Mouse (Mus musculus): ENCODE measurements around the gene Pidd1. TPM values are rescaled to one million over a fixed set of nuclear protein-coding genes. Genes with fewer than 3 reads are reported as not detected.

Pidd1 gene
- polyA plus RNA-seq, 1 experiment from 2014 or later, result 3.9 TPM

DNA sequence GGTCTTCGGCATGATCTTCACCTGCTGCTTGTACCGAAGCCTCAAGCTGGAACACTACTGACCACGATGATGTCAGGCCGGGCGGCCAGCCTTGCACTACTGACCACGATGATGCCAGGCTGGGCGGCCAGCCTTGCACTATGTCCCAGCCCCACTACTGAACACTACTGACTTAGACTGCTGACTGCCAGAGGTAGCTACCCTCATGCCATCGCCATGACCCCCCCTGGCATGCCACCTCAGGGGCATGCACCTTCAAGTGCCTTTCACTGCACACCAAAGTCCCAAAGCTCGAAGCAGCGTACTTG, 26.8 kb upstream of the Pidd1 start:
- H3K9ac ChIP-seq, result no peak overlapping the region
- H3K4me1 ChIP-seq (replicated peaks), result peaks cover 57% of the 10 kb centered on the region
- H3K9me3 ChIP-seq, result no peaks in the 10 kb centered on the region
- no peak overlapping the region for H3K4me2 ChIP-seq
- H3K27me3 ChIP-seq, result peaks cover 11% of the 10 kb centered on the region
- no peak overlapping the region for H3K4me3 ChIP-seq
- H3K36me3 ChIP-seq, result peaks cover 17% of the 10 kb centered on the region
- H3K27ac ChIP-seq (replicated peaks), result no peak overlapping the region
- no peak for ATAC-seq (ENCODE audit: low FRiP score, low read depth)
- 96% methylated on average over 10 of the region's 10 CpGs for WGBS

DNA sequence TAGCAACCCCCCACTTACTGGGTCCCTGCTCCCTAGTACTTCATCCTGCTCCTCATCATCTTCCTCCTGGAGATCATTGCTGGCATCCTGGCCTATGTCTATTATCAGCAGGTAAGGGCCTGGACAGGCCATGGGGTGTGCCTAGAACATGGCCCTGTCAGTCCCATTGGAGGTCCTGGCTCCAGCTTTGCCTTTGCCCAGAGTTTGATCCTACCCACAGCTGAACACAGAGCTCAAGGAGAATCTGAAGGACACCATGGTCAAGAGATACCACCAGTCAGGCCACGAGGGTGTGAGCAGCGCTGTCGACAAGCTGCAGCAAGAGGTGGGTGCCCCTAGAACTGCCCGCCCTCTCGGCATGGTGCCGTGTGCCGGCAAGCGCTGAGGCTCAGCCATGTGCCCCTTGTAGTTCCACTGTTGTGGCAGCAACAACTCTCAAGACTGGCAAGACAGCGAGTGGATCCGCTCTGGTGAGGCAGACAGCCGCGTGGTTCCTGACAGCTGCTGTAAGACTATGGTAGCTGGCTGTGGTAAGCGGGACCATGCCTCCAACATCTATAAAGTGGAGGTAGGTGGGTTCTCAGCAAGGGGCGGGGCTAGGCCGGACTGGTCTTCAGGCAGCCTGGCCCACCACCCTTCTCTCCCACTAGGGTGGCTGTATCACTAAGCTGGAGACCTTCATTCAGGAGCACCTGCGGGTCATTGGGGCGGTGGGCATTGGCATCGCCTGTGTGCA, 26.2 kb upstream of the Pidd1 start:
- Histone ChIP-seq H3K27ac (replicated peaks) (0 out of 2 replicates have a peak overlapping the region, but pooled peaks have one; percentile 85), H3K9ac (peak overlapping the region; percentile 73; the same call in 1 of the 2 replicates), H3K4me3 (no peak overlapping the region), H3K4me1 (replicated peaks) (peaks cover 55% of the 10 kb centered on the region), H3K9me3 (no peaks in the 10 kb centered on the region), H3K4me2 (peak overlapping the region; percentile 58), H3K27me3 (peaks cover 16% of the 10 kb centered on the region), H3K36me3 (peaks cover 17% of the 10 kb centered on the region)
- WGBS, result 88% methylated on average over 18 of the region's 18 CpGs
- no peak for ATAC-seq (ENCODE audit: low FRiP score, low read depth)

DNA sequence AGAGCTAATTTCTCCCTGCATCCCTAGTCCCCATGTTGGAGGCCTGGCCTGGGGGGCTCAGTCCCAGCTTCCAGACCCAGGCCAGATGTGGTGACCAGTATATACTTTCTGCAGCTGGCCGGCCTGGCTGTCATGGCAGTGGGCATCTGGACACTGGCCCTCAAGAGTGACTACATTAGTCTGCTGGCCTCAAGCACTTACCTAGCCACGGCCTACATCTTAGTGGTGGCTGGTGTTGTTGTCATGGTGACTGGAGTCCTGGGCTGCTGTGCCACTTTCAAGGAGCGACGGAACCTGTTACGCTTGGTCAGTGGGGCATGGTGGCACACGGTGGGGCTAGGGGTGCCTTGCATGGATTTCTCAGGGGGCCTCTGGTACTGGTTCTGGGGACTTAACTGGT, 25.5 kb upstream of the Pidd1 start:
- H3K36me3 ChIP-seq, result peaks cover 17% of the 10 kb centered on the region
- H3K27ac ChIP-seq (replicated peaks), result peak overlapping the region; percentile 85
- 72% methylated on average over 6 of the region's 6 CpGs for WGBS
- peak overlapping the region; percentile 58 for H3K4me2 ChIP-seq
- peaks cover 59% of the 10 kb centered on the region for H3K4me1 ChIP-seq (replicated peaks)
- H3K9me3 ChIP-seq, result no peaks in the 10 kb centered on the region
- peak overlapping the region; percentile 73 for H3K9ac ChIP-seq
- ATAC-seq (ENCODE audit: low FRiP score, low read depth), result no peak
- H3K4me3 ChIP-seq, result peak overlapping the region; percentile 66
- H3K27me3 ChIP-seq, result peaks cover 24% of the 10 kb centered on the region

DNA sequence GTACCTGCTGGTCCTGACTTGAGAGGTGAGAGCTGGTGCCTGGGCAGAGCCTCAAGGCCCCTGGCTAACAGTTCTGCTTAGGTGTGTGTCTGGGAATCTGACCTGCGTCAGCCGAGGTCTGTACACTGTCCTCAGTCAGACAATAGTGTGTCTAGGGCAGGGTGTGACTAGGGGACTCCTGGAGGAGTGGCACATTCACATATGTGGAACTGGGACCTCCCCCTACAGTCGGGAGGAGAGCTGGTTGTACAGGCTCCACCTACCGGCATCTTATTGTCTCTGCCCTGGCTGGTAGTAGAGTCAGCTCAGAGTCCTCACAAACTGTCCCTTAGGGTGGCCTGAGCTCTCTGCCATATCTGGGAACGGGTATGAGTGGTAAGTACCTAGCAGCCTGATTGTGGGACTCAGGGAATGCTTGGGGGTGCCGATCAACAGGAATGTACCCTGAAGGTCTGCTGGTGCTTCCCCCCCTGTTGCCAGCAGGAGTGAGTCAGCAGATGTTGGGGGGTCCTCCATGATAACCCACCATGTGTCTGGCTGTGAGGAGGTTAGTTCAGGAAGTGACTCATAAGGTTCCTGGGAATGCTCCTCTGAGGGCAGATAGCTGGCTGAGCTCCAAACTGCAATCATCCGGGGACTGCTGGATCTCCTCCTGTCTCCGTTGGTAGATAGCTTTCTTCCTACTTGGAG, 24.8 kb upstream of the Pidd1 start:
- peak overlapping the region; percentile 73 for H3K9ac ChIP-seq
- ATAC-seq (ENCODE audit: low FRiP score, low read depth), result peak; percentile 79
- peaks cover 17% of the 10 kb centered on the region for H3K36me3 ChIP-seq
- 10% methylated on average over 8 of the region's 8 CpGs for WGBS
- no peaks in the 10 kb centered on the region for H3K9me3 ChIP-seq
- H3K4me3 ChIP-seq, result peak overlapping the region; percentile 66
- H3K27me3 ChIP-seq, result peaks cover 30% of the 10 kb centered on the region
- peak overlapping the region; percentile 58 for H3K4me2 ChIP-seq
- peaks cover 52% of the 10 kb centered on the region for H3K4me1 ChIP-seq (replicated peaks)
- peak overlapping the region; percentile 85 for H3K27ac ChIP-seq (replicated peaks)

DNA sequence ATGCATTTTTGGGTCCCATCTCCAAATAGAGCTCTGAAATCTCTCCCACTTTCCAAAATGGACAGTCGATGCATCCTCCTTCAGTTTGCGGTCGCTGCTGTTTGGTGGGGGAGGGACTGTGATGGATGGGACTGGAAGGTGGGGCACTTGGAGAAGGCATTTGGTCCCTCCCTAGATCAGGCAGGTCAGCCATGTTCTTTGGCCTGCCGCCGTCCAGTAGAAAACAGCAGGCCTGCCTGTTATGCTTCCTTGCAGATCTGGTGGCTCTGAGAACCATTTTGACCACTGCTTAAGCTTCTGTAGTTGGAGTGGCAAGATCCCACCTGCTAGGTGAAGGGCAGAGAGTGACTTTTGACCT, 24.3 kb upstream of the Pidd1 start:
- Histone ChIP-seq H3K27me3 (peaks cover 36% of the 10 kb centered on the region), H3K4me3 (peak overlapping the region; percentile 66), H3K36me3 (peaks cover 17% of the 10 kb centered on the region), H3K4me1 (replicated peaks) (peaks cover 47% of the 10 kb centered on the region), H3K9ac (peak overlapping the region; percentile 73), H3K27ac (replicated peaks) (peak overlapping the region; percentile 85), H3K9me3 (no peaks in the 10 kb centered on the region), H3K4me2 (peak overlapping the region; percentile 58)
- ATAC-seq (ENCODE audit: low FRiP score, low read depth), result peak; percentile 16; the same call in 1 of the 2 replicates
- WGBS, result 18% methylated on average over 5 of the region's 5 CpGs

DNA sequence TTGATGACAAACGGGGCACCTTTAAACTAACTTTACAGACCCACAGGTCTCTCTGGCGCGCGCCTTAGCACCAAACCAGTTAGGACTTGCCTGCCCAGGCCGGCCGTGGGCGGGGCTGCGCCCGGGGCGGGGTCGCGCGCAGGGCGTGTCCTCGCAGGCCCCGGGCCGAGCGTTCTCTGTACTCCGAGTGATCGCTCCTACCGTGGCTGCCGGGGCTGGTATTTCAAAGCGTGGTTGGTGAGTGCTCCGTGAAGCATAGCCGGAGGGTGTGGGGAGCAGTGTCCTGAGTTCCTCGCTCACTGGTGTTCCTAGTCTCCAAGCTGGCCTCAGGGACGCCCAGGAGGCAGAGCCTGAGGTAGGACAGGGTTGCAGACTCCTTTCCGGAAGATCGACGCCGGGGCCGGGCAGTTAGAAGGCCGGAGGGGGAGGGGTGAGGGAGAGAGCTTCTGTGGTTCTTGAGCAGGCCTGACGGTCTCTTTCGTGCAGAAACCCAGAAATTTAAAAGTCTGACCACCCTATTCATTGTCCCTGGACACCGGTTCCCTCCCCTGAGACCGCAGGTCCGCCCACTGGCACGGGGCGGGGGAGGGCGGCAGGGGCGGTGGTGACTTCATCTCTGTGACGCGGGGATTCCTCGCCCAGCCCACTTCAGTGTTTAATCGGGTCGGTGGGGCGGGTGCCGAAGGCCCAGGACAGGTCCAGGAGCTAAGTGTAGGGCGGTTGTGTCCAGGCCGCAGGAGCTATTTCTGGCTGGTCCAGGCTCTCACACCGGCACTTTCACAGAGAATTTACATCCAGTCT, 23.6 kb upstream of the Pidd1 start, which contains the start of gene Cd151:
Cd151 (plus strand) TSS at position 163 of the 801 bp plus-strand sequence.
- under 1% methylated on average over 52 of the region's 52 CpGs for WGBS

DNA sequence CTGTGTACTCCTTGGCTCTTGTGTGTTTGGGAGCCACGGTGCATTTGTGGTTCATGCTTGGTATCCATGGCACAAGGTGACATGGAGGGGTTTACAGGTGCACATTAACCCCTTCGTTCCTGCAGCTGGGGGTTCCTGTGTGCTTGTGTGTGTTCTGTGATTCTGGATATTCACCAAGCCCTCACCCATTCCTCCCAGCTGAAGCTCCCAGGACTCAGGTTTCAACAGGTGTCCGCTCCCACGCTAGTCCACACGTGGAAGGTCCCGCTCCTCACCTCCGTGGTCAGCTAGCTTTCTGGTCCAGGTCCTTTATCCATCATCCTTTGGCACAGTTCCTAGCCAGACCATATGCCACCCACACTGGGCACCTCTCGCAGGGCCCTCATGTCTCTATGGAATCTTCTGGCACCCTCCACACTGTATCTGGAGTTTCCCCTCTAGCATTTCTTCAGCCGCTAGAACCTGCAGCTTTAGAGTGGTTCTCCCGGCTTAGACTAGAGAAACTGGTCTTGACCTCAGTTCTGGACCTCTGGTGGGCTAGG, 22.9 kb upstream of the Pidd1 start:
- Histone ChIP-seq H3K27me3 (peaks cover 49% of the 10 kb centered on the region), H3K4me2 (peak overlapping the region; percentile 58), H3K4me3 (peak overlapping the region; percentile 66), H3K36me3 (peaks cover 8% of the 10 kb centered on the region; the same call in 1 of the 2 replicates), H3K27ac (replicated peaks) (no peak overlapping the region), H3K9ac (peak overlapping the region; percentile 73), H3K9me3 (no peaks in the 10 kb centered on the region), H3K4me1 (replicated peaks) (peaks cover 55% of the 10 kb centered on the region)
- ATAC-seq (ENCODE audit: low FRiP score, low read depth), result no peak
- WGBS, result 60% methylated on average over 10 of the region's 10 CpGs

More for the DNA sequence above, 23.6 kb upstream of the Pidd1 start, which contains the start of gene Cd151:
- H3K4me1 ChIP-seq (replicated peaks), result peaks cover 47% of the 10 kb centered on the region
- H3K4me2 ChIP-seq, result peak within 1 kb of the TSS; percentile 58
- H3K27ac ChIP-seq (replicated peaks), result peak within 1 kb of the TSS; percentile 85
- peak within 1 kb of the TSS; percentile 73 for H3K9ac ChIP-seq
- H3K4me3 ChIP-seq, result peak within 1 kb of the TSS; percentile 66
- peak; percentile 32 for ATAC-seq (ENCODE audit: low FRiP score, low read depth)
- H3K36me3 ChIP-seq, result peaks cover 13% of the 10 kb centered on the region
- no peaks in the 10 kb centered on the region for H3K9me3 ChIP-seq
- peaks cover 42% of the 10 kb centered on the region for H3K27me3 ChIP-seq

DNA sequence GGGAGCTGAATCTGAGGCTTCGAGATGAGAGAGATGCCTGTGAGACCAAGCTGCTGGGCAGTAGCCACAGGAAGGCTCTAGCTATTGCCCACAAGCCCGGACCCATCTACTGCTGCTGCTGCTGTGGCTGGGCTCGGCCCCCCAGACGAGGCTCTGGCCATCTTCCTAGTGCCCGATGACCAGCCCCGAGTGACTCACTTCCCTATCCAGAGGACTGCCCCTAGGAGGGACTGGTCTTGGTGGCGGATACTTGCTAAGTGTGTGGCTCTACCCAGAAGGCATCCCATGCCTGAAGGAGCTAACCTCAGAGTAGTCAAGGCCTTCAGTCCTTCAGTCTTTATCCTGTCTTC, 22.2 kb upstream of the Pidd1 start:
- no peak overlapping the region for H3K27ac ChIP-seq (replicated peaks)
- peaks cover 56% of the 10 kb centered on the region for H3K27me3 ChIP-seq
- no peak overlapping the region for H3K9ac ChIP-seq
- H3K36me3 ChIP-seq, result peaks cover 2% of the 10 kb centered on the region; the same call in 1 of the 2 replicates
- no peak overlapping the region for H3K4me2 ChIP-seq
- H3K9me3 ChIP-seq, result no peaks in the 10 kb centered on the region
- H3K4me3 ChIP-seq, result no peak overlapping the region
- peaks cover 55% of the 10 kb centered on the region for H3K4me1 ChIP-seq (replicated peaks)
- ATAC-seq (ENCODE audit: low FRiP score, low read depth), result no peak
- 85% methylated on average over 7 of the region's 7 CpGs for WGBS

DNA sequence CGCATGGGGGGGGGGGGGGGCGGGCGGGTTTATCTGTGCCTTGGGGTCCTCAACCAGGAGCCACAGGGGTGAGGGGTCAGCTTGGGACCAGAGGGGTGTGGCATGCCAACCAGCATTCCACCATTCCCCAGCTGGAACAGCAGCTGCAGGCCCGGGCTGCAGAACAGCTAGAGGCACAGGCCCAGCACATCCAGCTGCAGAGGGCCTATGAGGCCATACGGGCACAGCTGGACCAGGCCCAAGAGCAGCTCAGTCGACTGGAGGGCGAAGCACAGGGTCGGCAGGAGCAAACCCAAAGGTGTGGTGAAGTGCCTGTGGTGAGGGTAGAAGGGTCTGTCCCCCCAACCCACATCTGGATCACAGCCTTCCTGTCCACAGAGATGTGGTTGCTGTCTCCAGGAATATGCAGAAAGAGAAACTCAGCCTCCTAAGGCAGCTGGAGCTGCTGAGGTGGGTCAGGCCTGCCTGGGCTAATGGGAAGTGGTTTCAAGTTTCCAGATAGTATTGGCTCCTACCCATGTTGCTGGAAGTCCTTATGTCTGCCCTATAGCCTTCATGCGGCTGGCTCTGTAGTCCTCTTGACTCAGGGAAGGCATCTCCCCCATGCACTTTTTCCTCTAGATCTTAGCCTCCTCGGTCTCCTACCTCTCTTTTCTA, 21.7 kb upstream of the Pidd1 start:
- Histone ChIP-seq H3K4me1 (replicated peaks) (peaks cover 55% of the 10 kb centered on the region), H3K4me3 (no peak overlapping the region), H3K9me3 (no peaks in the 10 kb centered on the region), H3K36me3 (no peaks in the 10 kb centered on the region; the same call in 1 of the 2 replicates), H3K27me3 (peaks cover 61% of the 10 kb centered on the region), H3K9ac (no peak overlapping the region), H3K4me2 (no peak overlapping the region), H3K27ac (replicated peaks) (no peak overlapping the region)
- WGBS, result 56% methylated on average over 7 of the region's 10 CpGs
- ATAC-seq (ENCODE audit: low FRiP score, low read depth), result no peak

DNA sequence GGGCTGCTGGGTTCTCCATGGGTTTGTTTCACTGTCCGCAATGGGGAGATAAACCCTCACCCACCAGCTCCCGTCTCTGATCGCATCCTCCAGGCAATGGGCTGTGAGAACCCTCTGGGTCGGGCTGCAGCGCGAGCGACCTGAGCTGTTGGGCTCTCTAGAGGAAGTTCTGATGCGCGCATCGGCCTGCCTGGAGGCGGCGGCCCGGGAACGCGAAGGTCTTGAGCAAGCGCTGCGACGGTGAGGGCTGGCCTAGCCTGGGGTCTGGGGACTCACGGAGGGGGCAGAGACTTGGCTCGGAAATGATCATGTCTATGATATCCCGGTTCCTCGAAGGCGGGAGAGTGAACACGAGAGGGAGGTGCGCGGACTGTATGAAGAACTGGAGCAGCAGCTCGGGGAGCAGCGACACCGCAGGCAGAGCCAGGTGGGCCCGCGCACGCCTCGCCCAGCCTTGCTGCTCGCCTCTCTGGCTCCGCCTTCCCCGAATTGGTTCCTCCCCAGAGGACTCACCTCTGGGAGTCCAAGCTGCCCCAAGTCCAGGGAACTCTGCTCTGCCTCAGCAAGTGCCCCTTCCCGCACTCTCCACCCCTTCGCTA, 20.9 kb upstream of the Pidd1 start:
- Histone ChIP-seq H3K9ac (no peak overlapping the region), H3K27ac (replicated peaks) (no peak overlapping the region), H3K4me3 (peak overlapping the region; percentile 10; the same call in 1 of the 2 replicates), H3K36me3 (no peaks in the 10 kb centered on the region; the same call in 1 of the 2 replicates), H3K4me2 (peak overlapping the region; percentile 40), H3K4me1 (replicated peaks) (peaks cover 48% of the 10 kb centered on the region), H3K9me3 (no peaks in the 10 kb centered on the region), H3K27me3 (peaks cover 69% of the 10 kb centered on the region)
- ATAC-seq (ENCODE audit: low FRiP score, low read depth), result no peak
- WGBS, result 4% methylated on average over 38 of the region's 38 CpGs

All from hindbrain, embryonic 15.5 days (tissue).